Mouse (Mus musculus) brain, embryonic 14.5 days (tissue): ENCODE data around the gene Rbl2.

Experiments used
- CTCF ChIP-seq: fragments of 200-500 bp; IDR thresholded peaks from 2 replicates; pipeline ENCODE4 v1.5.1; 2012; ENCODE audit warnings: inconsistent platforms, mild to moderate bottlenecking, moderate library complexity, borderline replicate concordance; ENCODE audit not compliant: insufficient read depth, insufficient read length; ENCODE audit errors: extremely low read depth
- POLR2A ChIP-seq: fragments of 200-500 bp; IDR thresholded peaks from 2 replicates; pipeline ENCODE4 v1.6.1; 2012; ENCODE audit warnings: mild to moderate bottlenecking, inconsistent platforms, borderline replicate concordance; ENCODE audit not compliant: poor library complexity, insufficient read depth, insufficient read length, severe bottlenecking; ENCODE audit errors: extremely low read depth

DNA sequence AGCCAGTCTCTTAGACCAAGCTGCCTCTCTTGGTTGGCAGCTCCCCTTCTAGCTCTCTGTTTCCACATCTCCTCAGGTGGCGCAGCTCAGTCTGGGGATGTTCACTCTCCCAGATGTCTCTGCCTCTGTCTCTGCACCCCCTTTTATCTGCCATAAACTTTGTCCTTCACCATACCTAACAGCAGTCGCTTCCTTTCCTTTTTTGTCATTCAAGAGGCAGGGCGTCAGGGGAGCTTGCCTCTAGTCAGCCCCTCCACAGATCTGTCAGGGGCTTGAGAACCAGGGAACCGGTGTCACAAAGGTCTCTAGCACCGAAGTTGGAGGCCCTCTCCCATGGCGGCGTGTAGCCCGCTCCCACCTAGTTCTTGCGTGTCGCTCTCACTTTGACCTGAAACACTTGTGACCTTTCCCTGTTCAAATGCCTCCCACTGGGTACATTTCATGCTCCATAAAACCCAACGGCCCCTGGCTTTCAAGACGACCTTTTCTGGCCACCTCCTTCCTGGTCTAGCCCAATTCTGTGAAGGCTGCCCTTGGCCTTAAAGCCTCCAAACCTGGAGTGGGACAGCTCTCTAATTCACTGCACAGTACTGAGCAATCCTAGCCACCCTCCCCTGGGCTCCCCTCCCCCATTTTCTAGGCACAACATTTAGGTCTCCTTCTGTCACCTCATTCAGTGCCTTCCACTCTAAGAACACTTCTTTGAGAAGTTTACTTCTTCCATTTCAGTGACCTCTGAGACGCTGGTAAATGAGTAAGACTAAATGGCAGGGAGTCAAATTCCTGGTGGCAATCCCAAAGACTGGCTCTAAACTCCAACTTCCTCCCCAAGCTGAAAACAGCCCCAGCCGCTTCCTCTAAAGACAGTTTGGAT is 65.7 kb downstream of the Rbl2 start:
- TF ChIP-seq POLR2A = no peak
- no peak for TF ChIP-seq CTCF
